Mouse (Mus musculus) lung, adult 2 months (tissue): ENCODE results near the gene 1110059E24Rik. TPM values are rescaled to one million over a fixed set of nuclear protein-coding genes. Genes with fewer than 3 reads are reported as not detected.

Source experiments
- DNase-seq: peaks from one replicate; pipeline ENCODE4 v3.0.0; 2022
- H3K4me1 ChIP-seq: fragments of 200-500 bp; 2 replicates; pipeline ENCODE4 v1.6.1; 2011; ENCODE audit warnings: low read length; ENCODE audit not compliant: control insufficient read depth, insufficient read depth
- H3K4me3 ChIP-seq: fragments of 200-500 bp; replicated peaks from 2 replicates; pipeline ENCODE3; 2011; ENCODE audit warnings: low read depth, mild to moderate bottlenecking, control low read depth, low read length; ENCODE audit errors: extremely low read depth
- CTCF ChIP-seq: fragments of 200-500 bp; IDR thresholded peaks from 2 replicates; pipeline ENCODE4 v1.5.1; 2011; ENCODE audit warnings: mild to moderate bottlenecking, low read length, control low read depth; ENCODE audit not compliant: insufficient read depth
- POLR2A ChIP-seq: fragments of 200-500 bp; IDR thresholded peaks from 2 replicates; pipeline ENCODE4 v1.6.1; 2011; ENCODE audit warnings: low read depth, mild to moderate bottlenecking, control low read depth, low read length, borderline replicate concordance; ENCODE audit errors: extremely low read depth
- WGBS: fragments of 180-500 bp; shearing (Covaris S2); methylation state at CpG from one replicate; pipeline ENCODE4 v1.1.7; 2018; 5-methylcytosine and 5-hydroxymethylcytosine counted together
- polyA plus RNA-seq: library from polyadenylated mRNA; depleted of rRNA; stranded (reverse); fragments of >200 nt; gene quantifications from 2 replicates; pipeline ENCODE4 v1.2.3, GENCODE M21; 2012; rRNA removed

The 1110059E24Rik gene
- polyA plus RNA-seq: 3.5 and 6.1 TPM in 2 replicates

GRCm38 (mm10) chr19:21652285-21653171 is at the start of gene 1110059E24Rik:
Gene 1110059E24Rik, minus strand, starts transcription at chr19:21652976.
- 4% methylated on average over 52 of the region's 52 CpGs for WGBS
- TF ChIP-seq POLR2A: peak; percentile 38; the same call in 1 of the 2 replicates
- TF ChIP-seq CTCF: no peak
- peak; percentile 96 for DNase-seq

GRCm38 (mm10) chr19:21680986-21681385 is 28.2 kb upstream of the 1110059E24Rik start:
- H3K4me3 ChIP-seq: no peak overlapping the region
- WGBS: 93% methylated on average over 10 of the region's 10 CpGs
- TF ChIP-seq POLR2A: no peak
- no peak for TF ChIP-seq CTCF
- no peaks in the 10 kb centered on the region; the same call in 1 of the 2 replicates for H3K4me1 ChIP-seq
- no peak for DNase-seq

More at GRCm38 (mm10) chr19:21652285-21653171, at the start of gene 1110059E24Rik:
- peaks cover 11% of the 10 kb centered on the region for H3K4me1 ChIP-seq
- H3K4me3 ChIP-seq: peak within 1 kb of the TSS; percentile 63

GRCm38 (mm10) chr19:21680091-21680490 is 27.3 kb upstream of the 1110059E24Rik start:
- no peak overlapping the region for H3K4me3 ChIP-seq
- no peaks in the 10 kb centered on the region; the same call in 1 of the 2 replicates for H3K4me1 ChIP-seq
- no peak for DNase-seq
- WGBS: 87% methylated on average over 3 of the region's 3 CpGs
- TF ChIP-seq POLR2A: no peak
- no peak for TF ChIP-seq CTCF

GRCm38 (mm10) chr19:21674354-21675096 is 21.7 kb upstream of the 1110059E24Rik start:
- WGBS: 96% methylated on average over 17 of the region's 17 CpGs
- H3K4me1 ChIP-seq: peaks cover 6% of the 10 kb centered on the region
- no peak for TF ChIP-seq CTCF
- TF ChIP-seq POLR2A: no peak
- H3K4me3 ChIP-seq: no peak overlapping the region
- DNase-seq: no peak

GRCm38 (mm10) chr19:21669650-21670049 is 16.9 kb upstream of the 1110059E24Rik start:
- DNase-seq: no peak
- Histone ChIP-seq H3K4me3 (no peak overlapping the region), H3K4me1 (peaks cover 8% of the 10 kb centered on the region)
- no peak for TF ChIP-seq CTCF
- no peak for TF ChIP-seq POLR2A
- 93% methylated on average over 4 of the region's 4 CpGs for WGBS

GRCm38 (mm10) chr19:21663756-21664456 is 11.1 kb upstream of the 1110059E24Rik start:
- Histone ChIP-seq H3K4me1 (peaks cover 17% of the 10 kb centered on the region), H3K4me3 (no peak overlapping the region)
- no peak for DNase-seq
- WGBS: 47% methylated on average over 4 of the region's 4 CpGs
- TF ChIP-seq CTCF (no peak), POLR2A (no peak)

- no peak for DNase-seq
- peaks cover 25% of the 10 kb centered on the region for H3K4me1 ChIP-seq
- no peak overlapping the region for H3K4me3 ChIP-seq
- WGBS: 43% methylated on average over 1 of the region's 1 CpGs
- TF ChIP-seq CTCF: no peak
- TF ChIP-seq POLR2A: no peak
Measured at GRCm38 (mm10) chr19:21660734-21661133, 8.0 kb upstream of the 1110059E24Rik start.

- Histone ChIP-seq H3K4me3 (peak overlapping the region; percentile 48), H3K4me1 (peaks cover 15% of the 10 kb centered on the region)
- DNase-seq: no peak
- 20% methylated on average over 7 of the region's 7 CpGs for WGBS
- TF ChIP-seq POLR2A (no peak), CTCF (no peak)
Measured at GRCm38 (mm10) chr19:21654788-21655187, 2.0 kb upstream of the 1110059E24Rik start.

GRCm38 (mm10) chr19:21653172-21653981 is 601 bp upstream of the 1110059E24Rik start, which contains the start of gene Abhd17b:
Gene Abhd17b, plus strand, starts transcription at chr19:21653185.
- Histone ChIP-seq H3K4me1 (peaks cover 11% of the 10 kb centered on the region), H3K4me3 (peak within 1 kb of the TSS; percentile 63)
- peak; percentile 69 for DNase-seq
- TF ChIP-seq CTCF (no peak), POLR2A (no peak)
- under 1% methylated on average over 105 of the region's 105 CpGs for WGBS
